Mouse (Mus musculus): ENCODE results near the gene Lyrm9. TPM values are rescaled to one million over a fixed set of nuclear protein-coding genes. Genes with fewer than 3 reads are reported as not detected.
A peak's percentile ranks its signal among the peaks of the same experiment; 100 is the strongest.

The Lyrm9 gene
- total RNA-seq (2021) (10 to 100 TPM; 47.7 to 51.1 TPM), polyA plus RNA-seq (2012; rRNA removed) (40.0 and 49.3 TPM in 2 replicates)
- long read RNA-seq, full-length matches to known transcripts = 22 of 22 reads
- long read RNA-seq, partial matches to known transcripts = 0 of 22 reads
- long read RNA-seq, other reads (novel, unspliced or antisense) = 0 of 22 reads

DNA sequence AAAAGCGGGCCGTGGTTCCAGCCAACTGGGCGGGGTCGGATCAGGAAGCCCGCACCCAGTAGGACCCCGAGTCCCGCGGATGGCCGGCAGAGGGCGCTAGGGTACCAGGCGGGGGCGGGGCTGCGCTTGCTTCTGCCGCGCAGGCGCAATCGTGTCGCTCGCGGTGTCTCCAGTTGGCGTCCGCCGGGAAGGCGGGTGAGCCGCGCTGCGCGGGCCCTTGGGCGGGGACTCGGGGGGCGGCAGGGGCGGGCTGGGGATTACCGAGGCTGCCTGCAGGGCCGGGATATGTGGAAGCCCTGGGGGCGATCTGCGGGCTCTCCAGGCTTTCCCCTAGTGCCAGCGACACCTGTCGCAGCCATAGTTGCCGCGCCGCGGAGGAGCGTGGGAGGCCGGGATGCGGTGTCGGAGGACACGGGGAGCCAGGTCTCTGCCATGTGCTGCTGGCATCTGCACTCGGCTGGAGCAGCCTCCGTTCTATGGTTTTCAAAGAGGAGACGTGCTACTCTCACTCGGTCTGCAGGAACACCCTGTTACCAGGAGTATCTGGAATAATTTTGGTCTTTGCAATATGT is at the start of gene Lyrm9:
Lyrm9 (plus strand) TSS at position 143 of the 572 bp plus-strand sequence.
- DNase-seq = peak; percentile 98

DNA sequence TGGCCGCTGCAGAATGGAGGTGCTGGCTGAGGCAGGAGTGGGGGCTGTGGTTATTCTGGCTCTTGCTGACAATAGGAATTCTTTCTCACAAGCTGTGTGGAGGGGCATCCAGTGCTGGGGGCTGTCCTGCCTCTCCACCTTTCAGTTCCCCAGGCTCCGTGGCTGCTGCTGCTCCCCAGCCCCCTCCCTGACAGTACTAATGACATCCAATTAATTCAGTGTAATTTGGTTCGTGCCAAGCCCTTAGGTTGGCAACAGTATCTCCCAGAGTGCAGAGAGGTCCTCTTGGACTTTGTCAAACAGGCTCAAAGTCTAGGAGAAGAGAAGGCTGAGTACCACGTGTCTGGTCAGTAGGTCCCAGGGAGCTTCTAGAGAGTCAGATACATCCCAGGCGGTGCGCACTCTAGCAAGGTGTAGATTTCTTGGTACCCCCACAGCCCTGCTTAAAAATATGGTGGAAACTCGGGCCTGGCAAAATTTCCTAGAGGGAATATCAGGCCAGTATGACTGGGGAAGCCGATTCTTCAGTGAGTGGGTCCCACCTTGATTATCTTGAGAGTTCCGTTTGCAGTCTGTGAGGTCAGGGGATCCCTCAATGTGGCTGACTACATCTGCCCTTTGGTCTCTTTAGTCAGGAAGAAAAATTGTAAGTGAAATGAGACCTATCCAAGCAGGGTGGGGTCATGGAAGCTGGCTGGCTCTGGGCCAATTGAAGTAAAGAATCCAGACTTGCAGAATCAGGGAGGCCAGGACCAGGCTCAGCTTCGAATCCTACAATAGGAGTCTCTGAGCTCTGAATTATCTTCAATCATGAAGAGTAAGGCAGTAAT is 48.3 kb upstream of the Lyrm9 start:
- no peak for DNase-seq

DNA sequence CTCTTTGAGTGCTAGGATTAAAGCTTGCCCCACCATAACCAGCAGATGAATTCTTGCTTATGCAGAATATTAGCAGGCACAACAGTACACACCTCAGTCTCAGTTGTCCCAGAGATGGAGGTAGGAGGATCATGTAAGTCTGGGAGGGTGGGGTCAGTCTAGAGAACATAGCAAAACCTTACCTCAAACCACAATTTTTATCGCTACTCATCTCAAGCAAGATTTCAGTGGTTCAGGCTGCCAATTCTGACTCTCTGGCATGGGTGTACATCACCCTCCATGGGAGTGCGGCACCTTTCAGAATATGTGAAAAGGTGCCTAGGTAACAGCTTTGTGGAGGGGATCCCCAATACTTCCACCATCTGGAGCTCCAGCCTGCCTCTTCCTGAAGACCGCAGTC is 46.4 kb upstream of the Lyrm9 start:
- DNase-seq = no peak

- DNase-seq = no peak
These were observed 45.8 kb upstream of the Lyrm9 start for GRCm38 (mm10) chr11:78780571-78780970.

DNA sequence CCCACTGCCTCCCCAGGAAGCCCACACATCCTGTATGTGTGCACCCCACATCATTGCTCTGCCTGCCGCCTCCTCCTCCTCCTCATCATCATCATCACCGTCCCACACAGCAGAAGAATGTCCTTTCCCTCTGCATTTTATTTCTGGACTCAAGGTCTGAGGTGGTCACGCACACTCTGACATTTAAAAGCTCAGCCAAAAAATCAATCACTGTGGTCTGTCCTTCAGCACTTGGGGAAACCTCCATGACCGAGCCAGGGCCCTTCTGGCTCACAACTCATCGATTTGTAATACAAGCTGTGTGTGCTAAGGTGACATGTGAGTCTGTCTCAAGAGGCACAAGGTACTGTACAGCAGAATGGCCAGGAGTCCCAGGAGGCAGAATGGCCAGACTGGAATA is 44.1 kb upstream of the Lyrm9 start:
- DNase-seq = peak; percentile 87

GRCm38 (mm10) chr11:78782791-78783347 is 43.5 kb upstream of the Lyrm9 start:
- DNase-seq = no peak

DNA sequence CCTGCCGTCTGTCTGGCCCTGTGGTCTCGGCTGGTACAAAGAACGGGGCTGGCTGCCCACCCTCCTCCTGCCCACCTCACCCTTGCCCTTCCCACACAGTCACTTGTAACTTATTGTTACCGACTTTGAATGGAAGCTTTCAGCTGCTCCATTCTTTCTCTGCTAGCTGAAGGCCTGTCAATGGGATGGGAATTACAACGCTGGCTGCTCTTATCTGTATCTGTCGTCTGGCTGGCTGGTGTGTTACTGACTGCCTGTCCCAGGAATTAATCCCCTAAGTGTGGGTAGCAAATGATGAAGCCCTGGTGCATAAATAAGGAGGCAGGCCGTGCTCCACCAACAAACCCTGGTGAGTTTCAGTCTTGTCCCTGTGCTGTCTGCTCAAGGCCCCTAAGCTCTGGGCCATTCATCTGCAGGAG is 40.4 kb upstream of the Lyrm9 start:
- peak; percentile 28 for DNase-seq

- DNase-seq = no peak
These were observed 36.9 kb upstream of the Lyrm9 start for GRCm38 (mm10) chr11:78789370-78790060.

- peak; percentile 94 for DNase-seq
These were observed 34.8 kb upstream of the Lyrm9 start for GRCm38 (mm10) chr11:78791582-78791981.

- DNase-seq = no peak
These were observed 34.3 kb upstream of the Lyrm9 start for GRCm38 (mm10) chr11:78792055-78792454.

- no peak for DNase-seq
These were observed 33.9 kb upstream of the Lyrm9 start for GRCm38 (mm10) chr11:78792465-78792864.

GRCm38 (mm10) chr11:78793116-78793515 is 33.3 kb upstream of the Lyrm9 start:
- no peak for DNase-seq

DNA sequence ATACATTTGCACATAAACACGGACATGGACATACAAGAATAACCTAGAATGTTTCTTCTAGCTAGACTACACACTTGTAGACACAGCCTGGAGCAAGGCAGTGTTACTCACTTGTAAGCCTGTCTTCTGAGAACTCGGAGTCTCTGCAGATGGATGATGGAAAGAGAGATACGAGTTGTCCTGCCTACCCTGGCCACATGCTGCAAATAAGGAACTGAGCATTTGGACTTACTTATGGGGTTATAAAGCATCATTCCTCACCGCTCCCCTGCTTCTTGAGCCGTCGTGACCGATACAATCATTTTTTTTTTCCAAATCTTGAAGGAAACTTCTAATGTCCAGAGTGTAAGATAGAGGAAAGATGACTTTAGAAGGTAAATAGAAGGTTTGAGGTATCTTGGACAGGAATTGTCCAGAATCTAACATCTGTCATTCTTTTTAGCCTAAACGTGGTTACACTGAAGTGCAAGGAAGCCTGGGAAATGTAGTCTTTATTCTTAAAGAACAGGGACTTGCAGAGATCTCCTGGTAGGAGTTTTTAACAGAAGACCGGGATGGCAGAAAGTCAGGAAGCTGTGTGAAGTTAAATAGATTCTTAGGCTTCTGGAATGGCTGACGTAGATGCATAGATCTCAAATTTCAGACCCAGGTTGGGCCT is 30.2 kb upstream of the Lyrm9 start:
- DNase-seq = no peak

- DNase-seq = no peak
These were observed 25.3 kb upstream of the Lyrm9 start for GRCm38 (mm10) chr11:78801094-78801493.

DNA sequence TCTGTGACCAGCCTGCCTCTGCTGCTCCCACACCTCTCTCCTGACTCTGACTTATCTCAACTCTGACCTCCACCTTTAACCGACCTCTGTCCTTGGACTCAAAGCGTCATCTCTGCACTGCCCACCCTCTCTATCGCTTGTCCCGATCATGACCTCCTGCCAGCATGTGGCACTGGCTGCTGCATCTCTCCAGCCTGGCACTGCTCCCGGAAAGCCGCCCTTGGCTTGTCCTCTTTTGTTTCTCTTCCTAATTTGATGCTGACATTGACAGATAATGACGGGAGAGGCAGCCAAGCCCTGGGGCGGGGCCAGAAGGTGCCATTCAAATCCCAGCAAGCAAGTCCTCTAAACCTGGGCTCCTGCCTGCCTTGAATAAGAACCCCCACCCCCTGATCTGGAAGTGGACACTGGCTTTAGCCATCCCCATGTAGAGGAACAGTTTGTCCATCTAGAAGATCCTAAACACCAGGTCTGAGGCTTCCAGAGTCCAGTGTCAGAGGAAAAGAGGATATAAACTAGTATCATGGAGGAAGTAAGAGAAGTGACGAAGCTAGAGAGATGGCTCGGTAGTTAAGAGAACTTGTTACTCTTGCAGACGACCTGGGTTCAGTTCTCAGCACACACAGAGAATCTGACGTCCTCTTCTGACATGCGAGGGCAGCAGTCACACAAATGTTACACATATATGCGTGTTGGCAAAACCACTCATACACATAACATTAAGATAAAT is 22.6 kb upstream of the Lyrm9 start:
- DNase-seq = peak; percentile 97

DNA sequence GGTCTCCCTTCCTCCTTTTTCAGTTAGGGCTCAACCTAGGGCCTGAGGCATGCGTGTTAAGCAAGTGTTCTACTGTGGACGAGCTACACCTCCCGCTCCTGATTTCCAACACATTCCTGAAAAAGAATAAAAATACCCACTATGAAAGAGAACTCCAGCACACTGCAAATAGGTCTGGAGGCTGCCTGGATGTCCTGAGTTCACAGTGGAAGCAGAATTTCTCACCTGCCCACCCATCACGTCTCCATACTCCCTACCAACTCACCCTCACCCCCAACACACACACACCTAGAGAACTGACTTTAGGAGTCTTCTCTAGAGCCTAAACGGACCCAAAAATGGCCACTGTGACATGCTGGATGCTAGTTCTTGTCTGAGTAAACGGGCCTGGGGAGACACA is 21.8 kb upstream of the Lyrm9 start:
- DNase-seq = no peak

GRCm38 (mm10) chr11:78805198-78805597 is 21.2 kb upstream of the Lyrm9 start:
- DNase-seq = no peak

DNA sequence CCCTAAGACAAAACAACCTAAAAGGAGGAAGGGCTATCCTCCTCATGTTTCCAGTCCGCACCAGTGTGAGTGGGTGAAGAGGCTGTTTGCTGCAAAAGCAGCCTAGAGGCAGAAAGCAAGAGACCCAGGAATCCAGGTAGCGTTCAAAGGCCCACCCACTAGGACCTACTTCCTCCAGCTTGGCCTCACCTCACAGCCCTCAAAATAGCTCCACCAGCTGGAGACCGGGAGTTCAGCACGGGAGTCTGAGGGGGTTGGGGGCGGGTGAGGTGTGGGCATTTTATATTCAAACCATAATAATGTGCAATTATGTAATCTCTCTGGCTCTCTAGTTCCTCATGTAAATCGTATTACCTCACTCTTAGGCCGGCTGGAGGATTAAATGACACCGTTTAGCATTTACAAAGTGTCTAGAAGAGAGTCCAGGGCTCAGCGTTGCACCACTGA is 20.7 kb upstream of the Lyrm9 start:
- DNase-seq = no peak

GRCm38 (mm10) chr11:78807341-78808108 is 18.9 kb upstream of the Lyrm9 start:
- no peak for DNase-seq

GRCm38 (mm10) chr11:78809398-78809797 is 17.0 kb upstream of the Lyrm9 start:
- DNase-seq = no peak

All from adrenal gland, adult 2 months (tissue).